Mouse (Mus musculus) CD4-positive naive resting alpha-beta T cell, adult 76 days (primary cell): ENCODE measurements around the gene F12. TPM values are rescaled to one million over a fixed set of nuclear protein-coding genes. Genes with fewer than 3 reads are reported as not detected.

Source experiments
- total RNA-seq: library from RNA; stranded (reverse); gene quantifications from one replicate; pipeline ENCODE4 v1.2.4, GENCODE M21; 2023

The F12 gene
- total RNA-seq: 1.1 TPM

GRCm38 (mm10) chr13:55426613-55427012, at the start of gene F12:
Gene F12, minus strand, starts transcription at chr13:55426793.

GRCm38 (mm10) chr13:55464027-55464884, 37.7 kb upstream of the F12 start, which contains the start of gene Prr7:
Gene Prr7, plus strand, starts transcription at chr13:55464267.

GRCm38 (mm10) chr13:55444937-55445315, 18.3 kb upstream of the F12 start, which contains the start of gene Grk6:
Gene Grk6, plus strand, starts transcription at chr13:55445072.

GRCm38 (mm10) chr13:55414743-55415380, 11.7 kb downstream of the F12 start, which contains the start of gene Pfn3:
Gene Pfn3, minus strand, starts transcription at chr13:55415232.

GRCm38 (mm10) chr13:55398088-55398487, 28.5 kb downstream of the F12 start, which contains the start of gene Slc34a1:
Gene Slc34a1, plus strand, starts transcription at chr13:55398187.

GRCm38 (mm10) chr13:55369531-55370114, 57.0 kb downstream of the F12 start, which contains the start of gene Rgs14:
Gene Rgs14, plus strand, starts transcription at chr13:55369732.

Other genes with a start within 250 kb of the F12 start
- gene Nsd1, start 217.0 kb downstream of the F12 start, total RNA-seq: 171 TPM
- gene Prelid1, start 106.3 kb downstream of the F12 start, total RNA-seq: 144 TPM
- 58.4 TPM for gene Rab24, start 104.8 kb downstream of the F12 start, total RNA-seq
- 0.82 TPM for gene Mxd3, start 97.0 kb downstream of the F12 start, total RNA-seq
- 104 TPM for gene Lman2, start 64.0 kb downstream of the F12 start, total RNA-seq
- 84.0 TPM for gene Rgs14, start 57.1 kb downstream of the F12 start, total RNA-seq
- gene Slc34a1, start 28.6 kb downstream of the F12 start, total RNA-seq: not detected
- not detected for gene Pfn3, start 11.6 kb downstream of the F12 start, total RNA-seq
- 405 TPM for gene Grk6, start 18.3 kb upstream of the F12 start, total RNA-seq
- 56.5 TPM for gene Prr7, start 37.5 kb upstream of the F12 start, total RNA-seq
- gene Dbn1, start 61.3 kb upstream of the F12 start, total RNA-seq: 0.23 TPM
- 8.0 TPM for gene Pdlim7, start 86.9 kb upstream of the F12 start, total RNA-seq
- gene Dok3, start 102.5 kb upstream of the F12 start, total RNA-seq: 20.7 TPM
- 65.2 TPM for gene Ddx41, start 109.9 kb upstream of the F12 start, total RNA-seq
- 147 TPM for gene Fam193b, start 144.3 kb upstream of the F12 start, total RNA-seq
- gene Tmed9, start 146.9 kb upstream of the F12 start, total RNA-seq: 104 TPM
- 21.6 TPM for gene B4galt7, start 173.1 kb upstream of the F12 start, total RNA-seq
- gene Caml, start 196.2 kb upstream of the F12 start, total RNA-seq: 22.3 TPM
- 105 TPM for gene Ddx46, start 208.2 kb upstream of the F12 start, total RNA-seq